Mouse (Mus musculus) liver, embryonic 13.5 days (tissue): ENCODE results near the gene Znrf2. TPM values are rescaled to one million over a fixed set of nuclear protein-coding genes. Genes with fewer than 3 reads are reported as not detected.

Source experiments
- ATAC-seq: fragments of 200-750 bp; cut with Nextera tagmentation; 2 replicates; pipeline ENCODE4 v1.8.0; 2017; ENCODE audit warnings: low read depth, mild to moderate bottlenecking, moderate number of reproducible peaks, moderate library complexity
- DNase-seq: peaks from one replicate; pipeline ENCODE4 v3.0.0; 2022
- H3K27ac ChIP-seq: fragments of 300-500 bp; sonication (generic); 2 replicates; pipeline ENCODE4 v1.5.1; 2015; ENCODE audit warnings: moderate library complexity, mild to moderate bottlenecking, inconsistent platforms
- H3K27me3 ChIP-seq: fragments of 300-500 bp; sonication (generic); 2 replicates; pipeline ENCODE4 v1.6.1; 2015; ENCODE audit warnings: mild to moderate bottlenecking, inconsistent platforms
- H3K36me3 ChIP-seq: fragments of 300-500 bp; sonication (generic); 2 replicates; pipeline ENCODE4 v1.6.1; 2015; ENCODE audit warnings: mild to moderate bottlenecking, inconsistent platforms
- H3K4me1 ChIP-seq: fragments of 300-500 bp; sonication (generic); replicated peaks from 2 replicates; pipeline ENCODE4 v1.6.1; 2015; ENCODE audit warnings: inconsistent platforms
- H3K4me2 ChIP-seq: fragments of 300-500 bp; sonication (generic); 2 replicates; pipeline ENCODE4 v1.6.1; 2015; ENCODE audit warnings: inconsistent platforms, mild to moderate bottlenecking, moderate library complexity
- H3K4me3 ChIP-seq: fragments of 300-500 bp; sonication (generic); replicated peaks from 2 replicates; pipeline ENCODE4 v1.5.1; 2015; ENCODE audit warnings: mild to moderate bottlenecking, inconsistent platforms
- H3K9ac ChIP-seq: fragments of 300-500 bp; sonication (generic); 2 replicates; pipeline ENCODE4 v1.6.1; 2015; ENCODE audit warnings: mild to moderate bottlenecking, inconsistent platforms
- H3K9me3 ChIP-seq: fragments of 300-500 bp; sonication (generic); replicated peaks from 2 replicates; pipeline ENCODE4 v1.6.1; 2016; ENCODE audit warnings: inconsistent platforms
- WGBS: fragments of 180-500 bp; shearing (Covaris S2); methylation state at CpG from one replicate; pipeline ENCODE4 v1.1.7; 2015; ENCODE audit not compliant: insufficient replicate concordance; 5-methylcytosine and 5-hydroxymethylcytosine counted together
- polyA plus RNA-seq: library from polyadenylated mRNA; unstranded; fragments of >200 nt; fragmentation: Nextera tagmentation; extraction: Ambion mirVana; gene quantifications from 2 replicates; pipeline ENCODE4 v1.2.1, GENCODE M21; 2015

The Znrf2 gene
- polyA plus RNA-seq, 1 experiment from 2014 or later: 2.7 TPM

GRCm38 (mm10) chr6:54940126-54940525 is 123.4 kb downstream of the Znrf2 start:
- Histone ChIP-seq H3K4me1 (peaks cover 10% of the 10 kb centered on the region), H3K36me3 (no peaks in the 10 kb centered on the region), H3K4me2 (no peak overlapping the region), H3K4me3 (no peak overlapping the region), H3K9ac (no peak overlapping the region), H3K27ac (no peak overlapping the region), H3K9me3 (no peaks in the 10 kb centered on the region), H3K27me3 (peaks cover 22% of the 10 kb centered on the region)
- WGBS: 43% methylated on average over 7 of the region's 7 CpGs
- ATAC-seq: no peak
- DNase-seq: no peak

DNA sequence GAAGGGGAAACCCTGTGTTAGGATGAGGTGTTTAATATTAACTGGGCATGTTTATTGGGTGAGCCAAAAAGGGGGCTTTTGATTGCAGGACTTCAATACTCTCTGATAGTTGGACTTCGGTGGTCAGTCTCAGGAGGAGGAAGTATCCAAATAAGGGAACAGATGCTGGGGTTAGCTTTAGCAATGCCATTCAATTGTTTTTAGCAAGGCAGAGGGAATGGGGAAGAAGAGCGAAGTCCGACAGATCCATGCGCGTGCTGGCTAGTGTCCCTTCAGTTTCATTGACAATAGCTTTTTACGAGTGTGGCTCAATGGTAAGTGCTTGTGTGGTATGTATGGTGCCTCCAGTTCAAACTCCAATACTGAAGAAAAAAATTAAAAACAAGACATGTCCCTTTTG is 124.4 kb downstream of the Znrf2 start:
- ATAC-seq (no peak), DNase-seq (no peak)
- WGBS: 57% methylated on average over 6 of the region's 6 CpGs
- peaks cover 22% of the 10 kb centered on the region for H3K27me3 ChIP-seq
- H3K4me1 ChIP-seq: peaks cover 10% of the 10 kb centered on the region
- H3K9ac ChIP-seq: no peak overlapping the region
- H3K4me3 ChIP-seq: no peak overlapping the region
- H3K4me2 ChIP-seq: no peak overlapping the region
- no peaks in the 10 kb centered on the region for H3K36me3 ChIP-seq
- H3K27ac ChIP-seq: no peak overlapping the region
- no peaks in the 10 kb centered on the region for H3K9me3 ChIP-seq

Other genes with a start within 250 kb of the Znrf2 start
- 2.8 and 3.8 TPM in 2 replicates for gene Plekha8, start 221.8 kb upstream of the Znrf2 start, polyA plus RNA-seq
- 4.3 and 5.4 TPM in 2 replicates for gene Fkbp14, start 219.6 kb upstream of the Znrf2 start, polyA plus RNA-seq
- gene Mturn, start 135.3 kb upstream of the Znrf2 start, polyA plus RNA-seq: 0.88 and 1.2 TPM in 2 replicates
- 1.5 and 1.9 TPM in 2 replicates for gene Nod1, start 155.7 kb downstream of the Znrf2 start, polyA plus RNA-seq
- gene Ggct, start 176.0 kb downstream of the Znrf2 start, polyA plus RNA-seq: 7.3 and 8.2 TPM in 2 replicates
- 140 and 153 TPM in 2 replicates for gene Gars, start 221.1 kb downstream of the Znrf2 start, polyA plus RNA-seq